Mouse (Mus musculus) heart, adult 9 months (tissue): ENCODE results near the gene Rhoc.
A peak's percentile ranks its signal among the peaks of the same experiment; 100 is the strongest.

Experiments
- DNase-seq, 2 experiments: peaks; one replicate each; pipeline ENCODE4 v3.0.0; 2022; ENCODE audit warnings: low spot score in 2 of 2

Gene Rhoc

GRCm38 (mm10) chr3:104816130-104816529 is 28.0 kb downstream of the Rhoc start:
- no peak for DNase-seq

- peak; percentile 46 to 58 for DNase-seq
Observed at GRCm38 (mm10) chr3:104817481-104817990, 29.4 kb downstream of the Rhoc start.

GRCm38 (mm10) chr3:104817991-104818748 is 30.0 kb downstream of the Rhoc start, which contains the start of gene Mov10:
TSS of gene Mov10 (minus strand) at chr3:104818563.
- peak; percentile 70 to 72 for DNase-seq

GRCm38 (mm10) chr3:104818749-104819134 is 30.6 kb downstream of the Rhoc start:
- DNase-seq: peak in 1 of 2 experiments; percentile 15

GRCm38 (mm10) chr3:104820426-104820825 is 32.3 kb downstream of the Rhoc start:
- no peak for DNase-seq

GRCm38 (mm10) chr3:104822413-104822812 is 34.2 kb downstream of the Rhoc start:
- no peak for DNase-seq

GRCm38 (mm10) chr3:104835797-104836196 is 47.6 kb downstream of the Rhoc start:
- DNase-seq: no peak

- no peak for DNase-seq
Observed at GRCm38 (mm10) chr3:104841049-104841448, 52.9 kb downstream of the Rhoc start.
